Mouse (Mus musculus) frontal cortex, postnatal 25 days (tissue): ENCODE results near the gene Pcgf2.
A peak's percentile ranks its signal among the peaks of the same experiment; 100 is the strongest.
"Not testable (repeated sequence)": the region's sequence is repeated elsewhere in the genome, so short reads cannot be mapped to it uniquely, and the experiment has no call there.

Experiments used
- DNase-seq, 2 experiments: peaks; one replicate each; pipeline ENCODE4 v3.0.0; 2022; ENCODE audit warnings: low spot score in 2 of 2

Pcgf2 gene

GRCm38 (mm10) chr11:97700003-97700745, at the start of gene Pcgf2:
Gene Pcgf2 (minus strand): TSS chr11:97700497.
- DNase-seq: peak; percentile 46 to 50

- no peak for DNase-seq
Measured at GRCm38 (mm10) chr11:97748496-97748895, 48.2 kb upstream of the Pcgf2 start.

- DNase-seq: no peak
Measured at GRCm38 (mm10) chr11:97747773-97748172, 47.5 kb upstream of the Pcgf2 start.

- no peak for DNase-seq
Measured at GRCm38 (mm10) chr11:97745331-97745721, 45.0 kb upstream of the Pcgf2 start.

GRCm38 (mm10) chr11:97744718-97745330, 44.5 kb upstream of the Pcgf2 start:
- peak; percentile 95 to 97 for DNase-seq

GRCm38 (mm10) chr11:97744063-97744717, 43.9 kb upstream of the Pcgf2 start, which contains the start of gene Pip4k2b:
Gene Pip4k2b (minus strand): TSS chr11:97744704.
- DNase-seq: peak; percentile 35 to 37

GRCm38 (mm10) chr11:97743423-97743822, 43.1 kb upstream of the Pcgf2 start:
- no peak for DNase-seq

- no peak for DNase-seq
Measured at GRCm38 (mm10) chr11:97742591-97742990, 42.3 kb upstream of the Pcgf2 start.

- no peak for DNase-seq
Measured at GRCm38 (mm10) chr11:97742157-97742556, 41.9 kb upstream of the Pcgf2 start.

- DNase-seq: no peak
Measured at GRCm38 (mm10) chr11:97740190-97740589, 39.9 kb upstream of the Pcgf2 start.

GRCm38 (mm10) chr11:97739155-97739554, 38.9 kb upstream of the Pcgf2 start:
- no peak for DNase-seq

GRCm38 (mm10) chr11:97738703-97739102, 38.4 kb upstream of the Pcgf2 start:
- no peak for DNase-seq

GRCm38 (mm10) chr11:97737600-97737999, 37.3 kb upstream of the Pcgf2 start:
- no peak for DNase-seq

- no peak for DNase-seq
Measured at GRCm38 (mm10) chr11:97736645-97737044, 36.3 kb upstream of the Pcgf2 start.

GRCm38 (mm10) chr11:97734810-97735209, 34.5 kb upstream of the Pcgf2 start:
- not testable (repeated sequence) for DNase-seq

GRCm38 (mm10) chr11:97733689-97734088, 33.4 kb upstream of the Pcgf2 start:
- DNase-seq: no peak

GRCm38 (mm10) chr11:97728730-97729129, 28.4 kb upstream of the Pcgf2 start:
- DNase-seq: no peak

- DNase-seq: no peak
Measured at GRCm38 (mm10) chr11:97728311-97728710, 28.0 kb upstream of the Pcgf2 start.

- DNase-seq: no peak
Measured at GRCm38 (mm10) chr11:97723709-97724108, 23.4 kb upstream of the Pcgf2 start.

- no peak for DNase-seq
Measured at GRCm38 (mm10) chr11:97721338-97721737, 21.0 kb upstream of the Pcgf2 start.

GRCm38 (mm10) chr11:97719041-97719440, 18.7 kb upstream of the Pcgf2 start:
- DNase-seq: no peak

- no peak for DNase-seq
Measured at GRCm38 (mm10) chr11:97718281-97718860, 18.1 kb upstream of the Pcgf2 start.
